ENCODE assay signal across 9 mouse cellular contexts in the genomic region with DNA sequence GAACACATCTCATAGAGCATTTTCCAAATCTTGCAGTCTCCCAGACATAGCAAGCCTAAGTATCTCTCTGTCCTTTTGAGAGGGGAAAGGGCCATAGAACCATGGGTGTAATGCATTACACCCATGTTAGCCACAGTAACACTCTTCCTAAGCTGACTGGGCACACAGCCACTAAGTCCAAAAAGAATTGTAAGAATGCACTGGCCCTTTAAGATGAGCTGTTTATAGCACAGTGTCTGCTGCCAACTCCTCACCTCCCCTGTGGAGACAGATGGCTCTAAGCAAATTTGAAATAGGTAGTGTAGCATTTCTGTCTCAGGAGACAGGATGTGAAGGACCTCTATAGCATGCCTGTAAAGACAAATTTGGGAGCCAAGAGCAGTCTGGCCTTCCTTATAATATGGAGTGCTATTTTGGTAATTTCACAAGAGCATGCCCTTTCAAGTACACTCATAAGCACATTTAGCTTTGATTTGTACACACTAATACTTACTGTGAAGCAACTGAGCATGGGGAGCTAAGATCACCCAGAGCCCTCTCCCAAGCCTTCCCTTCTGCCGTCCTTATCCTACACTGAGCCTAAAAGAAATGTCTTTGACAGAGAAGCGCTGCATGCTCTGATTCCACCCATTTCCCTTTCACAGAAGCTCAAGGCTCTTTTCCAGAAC.
DNase-seq lines count a peak whose midpoint lies in the region; ATAC-seq lines count a peak whose summit lies in the region.
"Had no signal": no experiment of that assay in that cellular context is flagged by ENCODE, and none has a peak within 500 bp of the region (broad histone marks: within the 10 kb centered on the region; RNA-seq: fewer than 3 reads in every experiment).

No protein-coding gene starts in this region.

- H3K4me3 ChIP-seq in hindbrain, embryonic 15.5 days = no peak overlapping the region
- no peak overlapping the region for H3K4me3 ChIP-seq in hindbrain, embryonic 11.5 days (ENCODE audit: low read depth, low read length)
- H3K4me3 ChIP-seq in heart, embryonic 10.5 days = no peak overlapping the region
- H3K4me3 ChIP-seq in intestine, embryonic 15.5 days (replicated peaks) = no peak overlapping the region
- H3K4me3 ChIP-seq: embryonic facial prominence, embryonic 12.5 days had no signal

- 0 out of 2 replicates have a peak, but pooled peaks have one; percentile 34 for ATAC-seq in hindbrain, embryonic 15.5 days (ENCODE audit: low FRiP score, low read depth)
- no peak for ATAC-seq in hindbrain, embryonic 11.5 days (ENCODE audit: low FRiP score)
- no peak for ATAC-seq in intestine, embryonic 15.5 days
- no peak for ATAC-seq in erythroid progenitor cell, adult 5-6 weeks (replicated peaks; ENCODE audit: low FRiP score, poor library complexity, severe bottlenecking)

- no peaks in the 10 kb centered on the region for H3K27me3 ChIP-seq in hindbrain, embryonic 15.5 days
- no peaks in the 10 kb centered on the region for H3K27me3 ChIP-seq in hindbrain, embryonic 11.5 days (ENCODE audit: control insufficient read depth, insufficient read depth, low read length)
- H3K27me3 ChIP-seq in heart, embryonic 10.5 days (ENCODE audit: insufficient read depth, poor library complexity, severe bottlenecking) = no peaks in the 10 kb centered on the region
- H3K27me3 ChIP-seq in intestine, embryonic 15.5 days (replicated peaks) = no peaks in the 10 kb centered on the region
- H3K27me3 ChIP-seq: embryonic facial prominence, embryonic 12.5 days had no signal

- DNase-seq in hindbrain, embryonic 11.5 days (ENCODE audit: low spot score) = no peak
- peak; percentile 86 for DNase-seq in cerebellum, adult 11 months
- DNase-seq in heart, embryonic 10.5 days (ENCODE audit: low spot score) = no peak
- DNase-seq in lung, postnatal 25 days (ENCODE audit: low spot score) = peak; percentile 24
- DNase-seq in neural tube, embryonic 10.5 days (ENCODE audit: extremely low spot score, low spot score) = no peak

- 80% methylated on average over 2 of the region's 2 CpGs for WGBS in hindbrain, embryonic 15.5 days
- 79% methylated on average over 2 of the region's 2 CpGs for WGBS in hindbrain, embryonic 11.5 days
- 62% methylated on average over 2 of the region's 2 CpGs for WGBS in heart, embryonic 10.5 days
- WGBS in intestine, embryonic 15.5 days = 78% methylated on average over 2 of the region's 2 CpGs

- no peak overlapping the region for H3K9ac ChIP-seq in hindbrain, embryonic 15.5 days
- H3K9ac ChIP-seq in hindbrain, embryonic 11.5 days (ENCODE audit: low read depth, low read length) = no peak overlapping the region
- H3K9ac ChIP-seq in intestine, embryonic 15.5 days = no peak overlapping the region
- H3K9ac ChIP-seq: embryonic facial prominence, embryonic 12.5 days had no signal

- no peaks in the 10 kb centered on the region for H3K9me3 ChIP-seq in hindbrain, embryonic 15.5 days
- H3K9me3 ChIP-seq in hindbrain, embryonic 11.5 days (ENCODE audit: control insufficient read depth, low read length) = no peaks in the 10 kb centered on the region
- no peaks in the 10 kb centered on the region for H3K9me3 ChIP-seq in heart, embryonic 10.5 days
- H3K9me3 ChIP-seq in intestine, embryonic 15.5 days = no peaks in the 10 kb centered on the region
- H3K9me3 ChIP-seq: embryonic facial prominence, embryonic 12.5 days had no signal

- no peak overlapping the region for H3K4me2 ChIP-seq in hindbrain, embryonic 15.5 days
- no peak overlapping the region for H3K4me2 ChIP-seq in hindbrain, embryonic 11.5 days (replicated peaks; ENCODE audit: low read depth, low read length)
- no peak overlapping the region for H3K4me2 ChIP-seq in intestine, embryonic 15.5 days (replicated peaks)
- H3K4me2 ChIP-seq: embryonic facial prominence, embryonic 12.5 days had no signal

- peak overlapping the region; percentile 29; the same call in 1 of the 2 replicates for H3K27ac ChIP-seq in hindbrain, embryonic 15.5 days (replicated peaks)
- no peak overlapping the region for H3K27ac ChIP-seq in hindbrain, embryonic 11.5 days (ENCODE audit: low read depth, low read length)
- peak overlapping the region; percentile 52; the same call in 1 of the 2 replicates for H3K27ac ChIP-seq in heart, embryonic 10.5 days
- no peak overlapping the region for H3K27ac ChIP-seq in intestine, embryonic 15.5 days
- H3K27ac ChIP-seq: embryonic facial prominence, embryonic 12.5 days had no signal

- H3K36me3 ChIP-seq in hindbrain, embryonic 15.5 days = no peaks in the 10 kb centered on the region
- no peaks in the 10 kb centered on the region for H3K36me3 ChIP-seq in hindbrain, embryonic 11.5 days (ENCODE audit: control insufficient read depth, insufficient read depth, low read length)
- H3K36me3 ChIP-seq in heart, embryonic 10.5 days = no peaks in the 10 kb centered on the region
- H3K36me3 ChIP-seq in intestine, embryonic 15.5 days = no peaks in the 10 kb centered on the region
- H3K36me3 ChIP-seq: embryonic facial prominence, embryonic 12.5 days had no signal

- H3K4me1 ChIP-seq in hindbrain, embryonic 15.5 days (replicated peaks) = peaks cover 9% of the 10 kb centered on the region
- no peaks in the 10 kb centered on the region for H3K4me1 ChIP-seq in hindbrain, embryonic 11.5 days (replicated peaks; ENCODE audit: control insufficient read depth, insufficient read depth, low read length)
- peaks cover 16% of the 10 kb centered on the region; the same call in 1 of the 2 replicates for H3K4me1 ChIP-seq in heart, embryonic 10.5 days
- 0 out of 2 replicates have a peak, but pooled peaks cover 8% of the 10 kb centered on the region for H3K4me1 ChIP-seq in intestine, embryonic 15.5 days (replicated peaks)
- H3K4me1 ChIP-seq: embryonic facial prominence, embryonic 12.5 days had no signal

Comparison
In these comparisons a context has a peak if more than half of its experiments do, and no peak if none do; other contexts are left out.
1. H3K27ac ChIP-seq: peak in hindbrain, embryonic 15.5 days (single experiment) and heart, embryonic 10.5 days (single experiment); none in hindbrain, embryonic 11.5 days (single experiment) and intestine, embryonic 15.5 days (single experiment).
2. DNase-seq: peak in cerebellum, adult 11 months (single experiment) and lung, postnatal 25 days (single experiment); none in hindbrain, embryonic 11.5 days (single experiment), heart, embryonic 10.5 days (single experiment) and neural tube, embryonic 10.5 days (single experiment).